Mouse (Mus musculus): Measurements from ENCODE around the gene Rad50.

Gene Rad50

DNA sequence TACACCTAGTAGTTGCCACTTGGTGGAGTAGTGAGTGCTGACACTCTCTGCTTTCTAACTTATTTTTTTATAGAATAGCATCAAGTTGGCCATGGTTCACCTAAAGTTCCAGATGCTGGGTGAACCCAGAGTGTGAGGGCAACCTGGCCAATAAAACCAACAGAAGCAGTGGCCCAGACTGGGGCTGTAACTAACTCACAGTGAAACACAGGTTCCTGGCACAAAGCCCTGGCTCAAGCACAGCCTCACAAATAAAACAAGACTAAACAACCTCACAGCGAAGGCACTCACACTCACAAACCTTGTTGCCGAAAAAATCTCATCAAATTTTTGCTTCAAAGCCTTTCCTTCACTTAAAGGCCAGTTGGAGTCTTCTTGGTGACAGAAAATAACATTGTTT, 8.6 kb downstream of the Rad50 start:
- DNase-seq (ENCODE audit: low spot score), result no peak

DNA sequence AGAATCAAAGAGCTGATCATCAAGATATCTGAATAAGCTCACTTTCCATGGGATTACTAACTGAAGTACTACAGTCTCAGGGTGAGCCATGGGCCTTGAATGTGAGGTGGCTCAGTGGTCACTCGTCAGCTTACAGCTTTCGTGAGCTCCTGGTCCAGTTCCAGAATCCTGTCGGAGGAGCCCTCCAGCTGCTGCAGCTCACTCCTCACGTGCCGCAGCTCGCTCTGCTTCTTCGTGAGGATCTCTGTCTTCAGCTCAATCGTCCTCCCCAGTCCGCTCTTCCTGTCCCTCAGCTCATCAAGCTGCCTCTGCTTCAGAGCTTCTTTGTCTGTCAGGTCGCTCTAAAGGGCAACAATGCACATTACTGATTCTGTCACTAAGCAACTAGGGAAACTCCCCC, 15.1 kb downstream of the Rad50 start:
- DNase-seq (ENCODE audit: low spot score), result no peak

DNA sequence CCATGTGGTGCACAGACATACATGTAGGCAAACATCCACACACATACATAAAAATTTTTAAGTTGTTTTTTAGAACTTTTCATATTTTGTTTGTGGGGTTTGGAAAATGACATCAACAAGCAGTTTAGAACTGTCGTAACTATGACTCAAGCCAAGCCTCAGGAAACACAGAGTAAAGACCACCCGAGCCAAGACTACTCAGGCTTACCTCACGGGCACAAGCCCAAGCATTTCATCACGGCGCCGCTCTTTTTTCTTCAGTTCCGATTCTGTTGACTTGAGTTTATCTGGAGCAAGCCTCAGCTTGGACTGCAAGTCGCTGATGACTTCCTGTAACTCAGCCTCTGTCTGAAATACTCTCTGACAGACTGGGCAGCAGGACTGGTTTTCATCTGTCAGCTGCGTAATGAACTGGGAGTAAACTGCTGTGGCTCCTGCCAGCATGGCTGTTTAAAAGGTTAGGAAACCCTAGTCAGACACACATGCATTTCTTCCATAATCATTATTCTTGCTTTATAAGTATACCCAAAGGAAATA, 24.1 kb downstream of the Rad50 start:
- no peak for DNase-seq (ENCODE audit: low spot score)

DNA sequence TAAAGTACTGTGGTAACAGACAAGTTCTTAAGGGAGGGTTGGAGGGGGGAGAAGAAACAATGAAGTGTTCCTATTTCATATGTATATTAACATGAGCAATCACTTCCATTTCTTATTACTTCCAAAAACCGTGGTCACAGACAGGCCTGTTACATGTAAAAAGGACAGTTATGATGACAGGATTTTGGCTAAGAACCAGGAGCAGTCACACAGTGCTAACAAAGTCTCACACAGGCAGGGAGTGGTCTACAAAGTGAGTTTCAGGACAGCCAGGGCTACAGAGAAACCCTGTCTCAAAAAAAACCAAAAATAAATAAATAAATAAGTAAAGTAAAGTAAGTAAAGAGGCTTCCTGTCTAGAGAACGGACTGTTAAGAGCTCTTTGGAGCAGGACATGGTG, 24.9 kb downstream of the Rad50 start:
- DNase-seq (ENCODE audit: low spot score), result no peak

DNA sequence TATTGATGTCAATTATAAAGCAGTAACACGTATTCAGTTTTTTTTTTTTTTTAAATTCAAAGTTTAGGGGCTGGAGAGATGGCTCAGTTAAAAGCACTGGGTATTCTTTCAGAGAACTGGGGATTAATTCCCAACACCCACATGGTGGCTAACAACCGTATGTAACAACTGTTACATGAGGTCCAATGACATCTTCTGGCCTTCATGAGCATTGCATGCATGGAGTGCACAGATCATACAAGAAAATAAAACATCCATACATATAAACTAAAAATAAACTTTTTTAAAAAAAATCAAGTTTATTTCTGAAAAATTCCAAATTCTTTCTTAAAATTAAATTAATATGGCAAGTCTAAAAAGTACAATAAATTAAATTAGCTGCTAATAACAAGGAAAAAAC, 25.4 kb downstream of the Rad50 start:
- DNase-seq (ENCODE audit: low spot score), result no peak

DNA sequence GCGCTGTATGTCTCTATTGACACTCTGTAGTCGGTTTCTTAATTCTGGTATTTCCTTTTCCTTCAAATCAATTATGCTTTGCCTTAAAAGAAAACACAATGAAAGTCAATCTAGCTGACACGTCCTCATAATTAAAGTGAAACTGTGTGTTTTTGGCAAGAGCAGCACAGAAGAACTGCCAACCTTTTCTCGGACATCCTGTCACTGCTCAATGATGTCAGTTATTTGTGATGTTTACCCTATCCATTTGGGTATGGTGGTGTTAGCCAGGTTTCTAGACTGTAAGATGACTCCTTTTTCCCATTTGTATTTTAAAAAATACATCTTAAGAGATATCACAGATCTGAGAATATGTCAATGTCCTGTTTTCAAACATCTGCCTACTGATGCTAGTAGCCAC, 27.0 kb downstream of the Rad50 start:
- DNase-seq (ENCODE audit: low spot score), result no peak

DNA sequence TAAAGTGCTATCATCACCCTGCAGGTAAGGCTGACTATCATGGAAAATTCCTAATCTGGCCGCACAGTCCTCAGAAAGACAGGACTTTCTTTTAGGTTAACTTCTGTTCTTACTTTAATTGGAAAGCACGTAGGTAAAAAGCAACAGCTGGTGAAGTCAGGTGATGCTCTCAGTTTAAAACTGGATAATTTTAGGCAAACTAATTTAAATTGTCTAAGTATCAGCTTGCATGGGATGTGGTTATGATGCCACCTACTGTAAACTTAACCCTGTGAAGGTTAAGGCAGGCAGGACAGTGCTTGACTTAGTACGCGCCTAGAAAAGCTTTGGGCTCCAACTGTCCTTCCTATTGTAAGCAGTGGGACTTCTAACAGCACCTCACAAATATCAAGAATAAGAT, 35.7 kb downstream of the Rad50 start:
- no peak for DNase-seq (ENCODE audit: low spot score)

DNA sequence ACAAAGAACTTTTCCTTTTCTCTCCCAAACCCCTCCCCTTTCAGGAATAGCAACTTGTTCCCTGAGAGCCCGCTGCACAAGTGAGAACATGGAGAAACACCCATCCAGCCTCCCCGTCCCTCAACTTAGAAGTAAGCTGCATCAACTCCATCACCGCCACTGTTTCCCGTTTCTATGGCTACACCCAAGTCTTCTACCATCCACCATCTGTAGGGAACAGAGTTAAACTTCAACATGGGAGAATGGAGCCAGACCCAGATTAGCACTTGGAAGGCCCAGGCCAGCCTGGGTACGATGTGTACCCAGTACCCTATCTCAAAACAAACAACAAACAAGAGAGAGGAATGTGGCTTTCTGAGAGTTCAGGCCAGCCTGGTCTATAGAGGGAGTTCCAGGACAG, 43.0 kb downstream of the Rad50 start:
- DNase-seq (ENCODE audit: low spot score), result no peak

DNA sequence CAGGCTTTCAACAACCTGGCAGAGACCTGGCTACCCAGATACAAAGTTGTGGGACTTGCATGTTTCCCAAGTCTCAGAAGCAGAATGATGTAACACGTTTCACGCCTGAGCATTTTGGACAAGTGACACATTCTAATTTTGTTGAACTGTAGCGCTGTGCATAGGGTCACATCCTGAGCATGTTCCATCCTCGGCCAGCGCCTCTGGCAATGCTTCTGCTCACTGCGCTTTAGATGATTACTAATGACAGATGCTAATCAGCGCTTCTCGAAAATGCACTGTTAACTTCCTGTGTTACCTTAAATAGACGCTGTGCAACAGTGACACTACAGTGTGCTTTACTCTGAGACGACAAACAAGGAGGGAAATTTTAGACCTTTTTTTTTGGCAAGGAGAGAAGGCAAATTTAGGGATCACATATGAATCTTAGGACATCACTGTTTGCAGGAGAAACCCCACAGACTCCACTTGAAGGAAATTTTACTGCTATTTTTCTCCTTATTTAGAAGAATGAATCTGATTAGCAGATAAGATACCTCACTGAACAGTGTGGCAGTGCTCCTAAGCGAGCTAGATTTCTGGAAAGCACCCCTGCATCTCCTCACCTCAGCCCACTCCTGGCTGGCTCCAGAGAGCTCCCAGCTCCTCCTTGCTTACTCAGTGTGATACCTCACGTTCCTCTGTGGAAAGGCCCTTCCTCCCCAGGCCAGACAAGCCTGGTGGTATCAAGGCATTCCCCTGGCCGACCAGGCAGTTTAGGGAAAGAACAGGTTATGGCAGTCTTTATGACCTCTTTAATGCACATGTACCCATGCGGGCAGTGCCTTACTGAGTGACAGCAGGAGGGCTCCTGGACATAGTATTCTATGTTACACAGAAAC, 44.1 kb downstream of the Rad50 start:
- DNase-seq (ENCODE audit: low spot score), result no peak

DNA sequence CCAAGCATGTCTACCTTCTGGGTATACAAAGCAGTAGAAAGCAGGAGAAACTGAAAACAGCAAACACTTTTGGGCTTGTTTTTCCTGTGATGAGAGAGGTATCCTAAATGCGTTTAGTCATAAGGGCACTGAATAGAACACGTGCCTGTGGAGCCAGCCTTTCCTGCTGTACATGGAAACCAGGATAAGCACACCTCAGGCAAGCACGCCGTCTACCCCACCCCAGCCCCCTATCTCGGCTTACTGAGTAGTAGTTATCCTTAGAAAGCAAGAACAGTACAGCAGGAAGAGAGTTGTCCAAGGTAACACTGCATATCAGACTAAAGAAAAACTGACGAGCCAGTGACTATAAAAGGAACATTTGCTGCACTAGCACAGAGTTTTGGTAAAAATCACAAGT, 49.3 kb downstream of the Rad50 start:
- DNase-seq (ENCODE audit: low spot score), result no peak

DNA sequence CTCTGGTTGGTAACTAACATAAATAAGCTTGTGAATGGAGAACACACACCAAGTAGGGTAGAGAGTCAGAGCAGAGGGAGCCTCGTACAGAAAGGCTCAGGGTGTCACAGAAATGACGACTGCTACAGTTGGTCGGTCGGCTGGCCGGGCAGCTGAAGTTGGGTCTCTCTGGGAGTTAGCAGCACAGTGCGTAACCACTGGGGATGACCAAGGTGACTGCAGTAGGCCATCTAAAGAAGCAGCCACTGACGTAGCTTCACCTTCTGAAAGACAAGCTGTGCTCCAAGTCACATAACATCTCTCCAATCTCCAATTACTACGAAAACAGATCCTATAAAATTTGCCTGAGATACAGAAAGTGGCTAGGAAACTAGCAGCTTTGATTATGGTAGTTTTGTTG, 49.7 kb downstream of the Rad50 start:
- no peak for DNase-seq (ENCODE audit: low spot score)

DNA sequence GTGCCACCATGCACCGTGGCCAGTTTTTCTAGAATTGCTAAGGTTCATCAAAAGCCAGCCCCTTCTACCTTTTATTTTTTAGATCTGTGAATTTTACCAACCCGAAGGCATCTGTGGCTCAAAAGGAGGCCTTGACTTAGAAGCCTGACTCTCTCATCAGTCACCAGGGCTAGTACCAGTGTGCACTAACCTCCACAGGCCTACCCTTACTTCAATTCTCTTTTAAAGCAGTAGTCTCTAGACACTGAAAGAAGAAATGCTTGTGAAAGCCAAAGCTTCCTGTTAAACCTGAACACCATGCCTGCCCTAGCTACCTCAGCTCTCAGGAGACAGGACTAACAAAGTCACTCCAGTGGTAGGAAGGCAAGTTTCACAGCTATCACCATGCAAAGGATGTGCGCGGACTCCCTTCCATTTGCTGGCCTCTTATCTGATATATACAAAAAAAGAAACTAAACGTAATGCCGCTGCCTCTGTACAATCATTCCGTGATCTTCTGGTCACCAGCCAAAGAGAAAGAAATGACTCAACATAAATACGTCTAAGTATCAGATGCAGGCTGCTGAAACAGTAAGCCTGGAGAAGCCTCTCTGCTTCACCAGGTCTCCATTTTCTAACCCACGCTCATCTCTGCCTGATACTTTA, 50.4 kb downstream of the Rad50 start:
- DNase-seq (ENCODE audit: low spot score), result no peak

DNA sequence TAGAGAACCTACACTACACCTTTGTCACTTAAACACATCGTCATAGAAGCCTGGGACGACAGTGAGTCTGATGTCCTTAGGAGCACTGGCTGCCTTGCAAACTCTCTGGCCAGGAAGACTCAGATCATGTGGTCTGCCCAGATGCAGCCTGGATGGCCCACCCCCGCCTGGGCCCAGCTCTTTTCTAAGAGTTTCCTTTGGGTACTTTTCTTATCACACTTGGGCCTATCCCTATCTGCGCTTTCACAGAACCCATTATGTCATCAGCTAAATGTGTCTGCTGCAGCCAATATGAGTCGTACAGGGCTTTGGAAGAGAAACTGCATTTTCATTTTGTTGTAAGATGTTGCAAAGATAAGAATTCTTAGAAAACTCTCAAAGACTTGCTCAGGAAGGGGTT, 52.1 kb downstream of the Rad50 start:
- DNase-seq (ENCODE audit: low spot score), result no peak

DNA sequence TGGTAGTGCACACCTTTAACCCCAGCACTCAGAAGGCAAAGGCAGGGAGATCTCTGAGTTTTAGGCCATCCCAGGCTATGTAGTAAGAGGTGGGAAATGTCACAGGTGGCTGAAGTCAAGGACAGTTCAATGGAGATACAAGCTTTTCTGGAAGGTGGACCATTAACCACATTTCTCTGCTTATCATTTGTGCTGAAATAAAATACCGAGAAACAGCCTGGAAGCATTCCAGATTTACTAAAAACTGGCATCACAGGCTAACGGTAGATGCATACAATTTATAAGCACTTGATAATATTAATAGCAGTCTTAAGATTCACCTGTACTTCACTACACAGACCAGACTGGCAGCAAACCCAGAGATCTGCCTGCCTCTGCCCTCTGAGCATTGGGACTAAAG, 54.7 kb downstream of the Rad50 start:
- DNase-seq (ENCODE audit: low spot score), result no peak

DNA sequence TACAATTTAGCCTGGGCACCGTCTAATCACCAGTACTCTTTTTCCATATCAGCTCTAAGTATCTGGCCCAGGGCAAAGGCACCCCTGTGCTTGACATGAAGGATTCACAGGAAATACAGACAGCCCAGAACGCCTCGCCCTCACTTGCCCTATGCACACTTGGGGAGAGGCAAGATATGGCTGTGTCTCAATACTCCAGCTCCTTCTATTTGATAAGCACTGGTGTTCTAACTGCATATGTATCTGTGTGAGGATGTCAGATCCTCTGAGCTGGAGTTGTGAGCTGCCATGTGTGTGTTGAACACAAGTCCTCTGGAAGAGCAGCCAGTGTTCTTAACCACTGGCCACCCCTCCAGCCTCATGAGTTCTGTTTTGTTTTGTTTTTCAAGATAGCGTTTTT, 55.7 kb downstream of the Rad50 start:
- no peak for DNase-seq (ENCODE audit: low spot score)

DNA sequence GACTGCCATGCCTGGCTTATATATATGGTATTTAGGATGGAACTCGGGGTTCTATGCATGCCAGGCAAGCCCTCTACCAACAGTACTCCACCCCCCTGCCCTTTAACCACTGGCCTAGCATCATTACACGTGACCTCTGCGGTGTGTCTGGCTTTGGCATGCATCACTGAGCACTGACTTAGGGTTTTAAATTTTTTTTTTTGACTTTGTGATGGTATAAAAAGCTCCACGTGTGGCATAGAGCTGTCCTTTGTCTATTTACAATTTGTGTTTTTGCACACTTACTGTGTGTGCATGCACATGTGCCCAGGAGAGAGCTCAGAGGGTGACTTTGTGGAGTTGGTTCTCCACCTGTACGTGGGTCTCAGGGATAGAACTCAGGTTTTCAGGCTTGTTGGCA, 63.1 kb downstream of the Rad50 start:
- DNase-seq (ENCODE audit: low spot score), result no peak

DNA sequence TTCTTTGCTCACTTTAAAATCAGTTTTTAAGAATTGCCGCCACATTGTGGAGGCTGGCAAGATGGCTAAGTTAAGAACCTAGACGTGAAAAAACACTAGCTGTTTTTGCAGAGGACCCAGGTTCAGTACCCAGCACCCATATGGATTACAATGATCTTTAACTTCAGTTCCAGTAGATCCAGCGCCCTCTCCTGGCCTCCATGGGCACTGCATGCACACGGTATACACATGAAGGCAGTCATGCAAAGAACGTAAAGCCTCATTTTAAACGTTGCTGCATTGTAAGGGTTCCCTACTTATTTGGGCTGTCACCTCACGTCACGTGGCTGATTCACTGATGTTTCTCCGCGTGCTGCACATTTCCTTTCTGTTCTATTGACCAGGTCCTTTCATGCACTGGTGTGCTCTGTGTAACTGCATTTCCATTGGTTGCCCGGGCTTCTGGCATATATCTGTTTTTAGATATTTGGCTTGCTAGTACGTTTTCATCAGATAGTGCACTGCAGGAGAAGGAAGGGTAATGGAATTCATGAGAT, 64.3 kb downstream of the Rad50 start:
- DNase-seq (ENCODE audit: low spot score), result no peak

DNA sequence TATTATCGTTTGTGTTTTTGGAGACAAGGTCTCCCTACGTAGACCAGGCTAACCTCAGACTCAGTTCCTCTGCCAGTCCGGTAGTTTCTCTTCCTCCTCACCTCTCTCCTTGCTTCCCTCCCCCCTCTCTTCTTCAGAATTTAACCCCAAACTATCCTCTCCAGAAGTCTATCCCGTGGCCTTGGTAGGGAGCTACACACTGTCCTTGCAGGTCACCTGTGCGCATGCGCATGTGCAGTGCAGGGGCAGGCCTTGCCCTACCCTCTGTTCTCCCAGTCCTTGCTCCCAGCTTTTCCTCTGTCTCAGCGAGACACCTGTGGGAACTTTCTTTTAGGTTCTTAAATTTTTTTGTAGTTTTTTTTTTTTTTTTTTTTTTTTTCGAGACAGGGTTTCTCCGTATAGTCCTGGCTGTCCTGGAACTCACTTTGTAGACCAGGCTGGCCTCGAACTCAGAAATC, 69.3 kb downstream of the Rad50 start:
- no peak for DNase-seq (ENCODE audit: low spot score)

DNA sequence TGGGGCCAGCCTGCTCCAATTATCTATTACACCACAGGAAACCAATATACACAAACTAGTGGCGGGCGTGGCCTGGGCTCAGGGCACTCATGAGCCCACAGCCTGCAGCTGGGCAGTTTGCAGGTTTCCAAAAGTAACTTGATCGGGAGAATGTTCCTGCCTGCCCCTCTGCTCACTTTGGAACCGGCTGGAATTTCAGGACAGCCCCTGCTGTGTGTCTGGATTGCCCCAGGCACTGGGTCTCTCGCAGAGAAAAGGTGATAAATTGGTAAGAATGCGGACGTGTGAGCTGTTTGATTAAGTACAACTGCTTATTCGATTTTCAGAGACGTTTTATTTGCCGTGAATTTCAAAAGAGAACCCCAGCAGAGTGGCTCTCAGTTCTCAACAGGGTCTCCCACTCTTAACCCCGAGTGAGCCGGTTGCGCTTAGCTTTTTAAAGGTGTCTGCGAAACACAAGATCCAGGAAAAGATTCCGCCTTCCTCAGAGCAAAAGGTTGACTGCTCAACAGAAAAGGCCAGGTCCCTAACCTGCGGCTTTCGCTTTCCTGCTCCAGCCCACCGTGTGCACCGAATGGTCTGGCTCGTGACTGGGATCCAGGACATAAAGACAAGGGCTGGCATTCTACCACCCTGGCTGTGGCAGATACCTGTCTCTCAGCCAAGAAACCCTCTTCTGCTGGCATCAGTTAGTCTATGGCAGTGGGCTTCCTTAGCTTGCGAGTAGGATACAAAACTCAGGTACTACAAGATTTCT, 69.9 kb downstream of the Rad50 start:
- DNase-seq (ENCODE audit: low spot score), result no peak

DNA sequence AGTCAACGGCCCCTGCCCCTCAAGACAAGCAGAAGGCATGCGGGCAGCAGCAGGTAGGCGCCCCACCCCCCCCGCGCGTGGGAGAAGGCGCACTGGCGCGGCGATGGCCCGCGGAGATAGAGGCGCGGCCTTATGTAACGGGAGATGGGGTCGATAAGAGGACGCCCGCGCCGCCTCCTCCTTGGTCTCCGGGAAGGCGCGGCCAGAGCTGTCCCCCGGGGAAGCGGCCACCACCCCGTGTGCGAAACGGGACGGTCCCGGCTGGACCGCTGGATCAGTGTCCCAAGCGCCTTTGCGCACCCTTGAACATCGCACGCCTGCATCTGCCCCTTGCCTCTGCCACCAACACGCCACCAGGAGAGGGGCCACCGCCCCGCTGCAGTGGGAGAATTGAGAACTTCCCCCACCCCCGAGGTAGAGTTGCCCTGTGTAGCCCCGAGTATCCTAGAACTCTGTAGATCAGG, 70.9 kb downstream of the Rad50 start:
- DNase-seq (ENCODE audit: low spot score), result no peak

DNA sequence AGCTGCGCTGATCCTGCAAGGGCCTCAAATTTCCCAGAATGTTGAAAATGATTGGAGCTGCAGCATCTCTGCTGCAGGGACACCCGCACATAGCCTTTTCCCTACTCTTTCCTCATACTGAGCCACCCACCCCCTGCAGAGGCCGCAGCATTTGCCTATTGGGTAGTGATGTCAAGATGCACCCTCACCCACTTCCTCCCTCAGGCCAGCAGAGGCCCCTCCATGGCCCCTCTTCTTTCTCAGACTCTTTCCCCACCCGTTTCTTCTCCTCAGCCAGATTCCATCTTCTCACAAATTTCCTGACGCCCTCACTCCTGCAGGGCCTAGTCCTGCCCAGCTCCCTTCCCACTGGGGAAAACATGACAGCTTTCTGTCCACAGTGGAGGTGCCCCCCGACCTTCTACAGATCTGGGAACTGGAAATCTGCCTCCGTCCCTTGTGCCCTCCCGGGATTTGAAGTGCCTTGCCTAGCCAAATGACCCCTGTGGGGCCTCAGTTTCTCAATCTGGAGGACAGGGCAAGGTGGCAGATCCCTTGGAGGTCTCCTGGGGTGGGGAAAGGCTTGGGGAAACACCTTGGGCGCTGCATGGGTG, 71.4 kb downstream of the Rad50 start:
- DNase-seq (ENCODE audit: low spot score), result no peak

DNA sequence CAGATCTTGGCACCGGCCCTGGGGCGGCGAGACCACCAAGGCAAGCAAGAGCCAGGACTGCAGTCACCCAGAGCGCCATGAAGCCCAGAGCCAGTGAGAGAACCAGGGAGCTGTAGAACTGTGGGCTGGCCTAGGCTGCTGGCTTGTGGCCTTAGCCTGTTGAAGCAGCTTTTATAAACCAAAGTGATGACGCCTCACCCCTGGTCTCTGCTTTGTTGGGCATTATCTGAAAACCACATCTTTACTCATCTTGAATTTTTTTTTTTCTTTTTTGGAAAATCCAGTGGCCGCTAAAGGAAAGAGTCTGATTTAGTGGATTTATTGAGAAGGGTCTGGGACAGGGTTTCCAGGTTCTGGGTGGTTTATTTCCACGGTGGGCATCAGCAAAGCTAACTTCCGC, 72.6 kb downstream of the Rad50 start, which contains the start of gene Il13:
Il13 (minus strand) TSS at position 147 of the 400 bp plus-strand sequence.
- DNase-seq (ENCODE audit: low spot score), result no peak

All from ovary, adult 18-20 months (tissue).